Mouse (Mus musculus): ENCODE data around the gene Slc1a5. TPM values are rescaled to one million over a fixed set of nuclear protein-coding genes. Genes with fewer than 3 reads are reported as not detected.
A peak's percentile ranks its signal among the peaks of the same experiment; 100 is the strongest.

Slc1a5 gene
- polyA plus RNA-seq, 2 experiments = 21.7 to 80.3 TPM

DNA sequence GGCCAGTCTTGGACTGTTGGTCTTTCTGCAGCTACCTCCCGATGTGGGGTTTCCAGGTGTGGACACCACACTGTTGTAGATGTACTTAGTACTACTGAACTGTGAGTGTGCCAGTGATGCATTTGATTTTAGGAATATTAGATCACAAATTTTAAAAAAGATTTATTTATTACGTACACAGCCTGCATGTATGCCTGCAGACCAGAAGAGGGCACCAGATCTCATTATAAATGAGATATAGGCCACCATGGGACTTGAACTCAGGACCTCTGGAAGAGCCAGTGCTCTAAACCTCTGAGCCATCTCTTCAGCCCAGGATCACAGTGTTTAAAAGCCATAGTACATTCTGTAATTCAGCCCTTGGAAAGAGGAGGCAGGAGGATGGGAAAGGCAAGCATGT, 31.4 kb downstream of the Slc1a5 start:
- no peaks in the 10 kb centered on the region for H3K9me3 ChIP-seq (ENCODE audit: control insufficient read depth, low read length)
- H3K27me3 ChIP-seq (ENCODE audit: control insufficient read depth, insufficient read depth, low read length) = peaks cover 21% of the 10 kb centered on the region
- H3K36me3 ChIP-seq (ENCODE audit: control insufficient read depth, insufficient read depth, low read length) = peaks cover 32% of the 10 kb centered on the region
- no peak for DNase-seq (ENCODE audit: low spot score)
- no peak overlapping the region for H3K4me3 ChIP-seq (replicated peaks; ENCODE audit: low read length)
- WGBS = 79% methylated on average over 2 of the region's 2 CpGs
- TF ChIP-seq POLR2A (IDR thresholded peaks at IDR 0.05; ENCODE audit: borderline replicate concordance, extremely low read depth, insufficient read depth, insufficient read length) = no peak
- no peak overlapping the region for H3K27ac ChIP-seq (replicated peaks; ENCODE audit: low read depth, low read length)
- H3K9ac ChIP-seq (ENCODE audit: low read depth, low read length, severe bottlenecking) = no peak overlapping the region
- peaks cover 26% of the 10 kb centered on the region for H3K4me1 ChIP-seq (ENCODE audit: control insufficient read depth, insufficient read depth, low read length)
- ATAC-seq (ENCODE audit: low FRiP score, low read depth) = no peak
- H3K4me2 ChIP-seq (replicated peaks; ENCODE audit: low read depth, low read length, severe bottlenecking) = no peak overlapping the region

DNA sequence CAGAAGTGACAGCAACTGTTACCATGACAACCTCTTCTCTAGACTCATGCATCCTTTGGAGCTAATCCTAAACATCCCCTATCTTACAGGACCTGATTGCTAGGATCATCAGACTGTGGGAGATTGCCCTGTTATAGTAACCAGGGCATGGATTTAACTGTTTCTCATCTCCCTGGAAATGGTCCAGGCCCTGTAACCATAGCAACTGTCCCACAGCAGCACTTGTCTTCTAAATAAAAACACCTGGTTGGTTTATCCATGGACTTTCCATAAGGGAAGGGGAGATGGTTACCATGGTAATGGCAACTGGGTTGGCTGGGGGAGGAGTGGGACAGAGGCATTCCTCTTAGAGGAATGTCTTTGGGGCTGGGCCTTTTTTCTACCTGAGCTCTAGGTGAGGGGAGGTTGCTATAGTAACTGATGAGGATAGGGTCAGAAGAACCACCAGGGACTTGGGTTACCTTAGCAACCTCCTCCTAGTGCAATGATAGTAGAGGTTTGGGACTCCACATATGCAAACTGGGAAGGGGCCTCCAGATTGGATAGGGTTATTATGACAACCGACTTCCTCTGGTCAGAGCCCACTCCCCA, 34.3 kb downstream of the Slc1a5 start, which contains the start of gene Strn4:
TSS of gene Strn4 (plus strand) at position 539 of the 591 bp plus-strand sequence.
- Histone ChIP-seq H3K4me3 (replicated peaks; ENCODE audit: low read length) (peak within 1 kb of the TSS; percentile 98), H3K4me1 (ENCODE audit: control insufficient read depth, insufficient read depth, low read length) (peaks cover 44% of the 10 kb centered on the region), H3K9me3 (ENCODE audit: control insufficient read depth, low read length) (no peaks in the 10 kb centered on the region), H3K36me3 (ENCODE audit: control insufficient read depth, insufficient read depth, low read length) (peaks cover 16% of the 10 kb centered on the region), H3K27me3 (ENCODE audit: control insufficient read depth, insufficient read depth, low read length) (peaks cover 18% of the 10 kb centered on the region), H3K27ac (replicated peaks; ENCODE audit: low read depth, low read length) (peak within 1 kb of the TSS; percentile 98), H3K9ac (ENCODE audit: low read depth, low read length, severe bottlenecking) (peak within 1 kb of the TSS; percentile 100), H3K4me2 (replicated peaks; ENCODE audit: low read depth, low read length, severe bottlenecking) (peak within 1 kb of the TSS; percentile 73)
- DNase-seq (ENCODE audit: low spot score) (peak; percentile 67), ATAC-seq (ENCODE audit: low FRiP score, low read depth) (peak; percentile 57)
- WGBS = 0% methylated on average over 1 of the region's 1 CpGs
- TF ChIP-seq POLR2A (IDR thresholded peaks at IDR 0.05; ENCODE audit: borderline replicate concordance, extremely low read depth, insufficient read depth, insufficient read length) = no peak

DNA sequence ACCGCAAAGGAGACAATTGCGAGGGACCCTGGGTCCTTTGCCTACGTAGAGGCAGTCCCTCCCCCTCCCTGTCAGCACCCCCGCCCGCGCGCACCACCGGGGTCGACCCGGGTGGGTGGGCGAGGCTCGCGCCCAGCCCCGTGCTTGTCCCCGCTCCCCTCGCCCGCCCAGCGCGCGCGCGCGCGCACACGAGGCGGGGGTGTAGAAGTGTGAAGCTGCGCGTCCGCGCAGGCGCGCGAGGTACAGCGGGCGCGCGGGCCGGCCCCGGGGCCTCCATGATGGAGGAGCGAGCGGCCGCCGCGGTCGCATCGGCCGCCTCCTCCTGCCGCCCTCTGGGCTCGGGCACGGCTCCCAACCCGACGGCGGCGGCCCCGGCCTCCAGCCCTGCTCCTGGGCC, 34.9 kb downstream of the Slc1a5 start:
- peak overlapping the region; percentile 73 for H3K4me2 ChIP-seq (replicated peaks; ENCODE audit: low read depth, low read length, severe bottlenecking)
- H3K4me1 ChIP-seq (ENCODE audit: control insufficient read depth, insufficient read depth, low read length) = peaks cover 42% of the 10 kb centered on the region
- DNase-seq (ENCODE audit: low spot score) = peak; percentile 82
- peak overlapping the region; percentile 100 for H3K9ac ChIP-seq (ENCODE audit: low read depth, low read length, severe bottlenecking)
- TF ChIP-seq POLR2A (IDR thresholded peaks at IDR 0.05; ENCODE audit: borderline replicate concordance, extremely low read depth, insufficient read depth, insufficient read length) = peak; percentile 63; the same call in 1 of the 2 replicates
- ATAC-seq (ENCODE audit: low FRiP score, low read depth) = peak; percentile 84
- H3K27ac ChIP-seq (replicated peaks; ENCODE audit: low read depth, low read length) = peak overlapping the region; percentile 98
- H3K36me3 ChIP-seq (ENCODE audit: control insufficient read depth, insufficient read depth, low read length) = peaks cover 16% of the 10 kb centered on the region
- peak overlapping the region; percentile 98 for H3K4me3 ChIP-seq (replicated peaks; ENCODE audit: low read length)
- peaks cover 12% of the 10 kb centered on the region for H3K27me3 ChIP-seq (ENCODE audit: control insufficient read depth, insufficient read depth, low read length)
- WGBS = under 1% methylated on average over 16 of the region's 55 CpGs
- H3K9me3 ChIP-seq (ENCODE audit: control insufficient read depth, low read length) = no peaks in the 10 kb centered on the region

DNA sequence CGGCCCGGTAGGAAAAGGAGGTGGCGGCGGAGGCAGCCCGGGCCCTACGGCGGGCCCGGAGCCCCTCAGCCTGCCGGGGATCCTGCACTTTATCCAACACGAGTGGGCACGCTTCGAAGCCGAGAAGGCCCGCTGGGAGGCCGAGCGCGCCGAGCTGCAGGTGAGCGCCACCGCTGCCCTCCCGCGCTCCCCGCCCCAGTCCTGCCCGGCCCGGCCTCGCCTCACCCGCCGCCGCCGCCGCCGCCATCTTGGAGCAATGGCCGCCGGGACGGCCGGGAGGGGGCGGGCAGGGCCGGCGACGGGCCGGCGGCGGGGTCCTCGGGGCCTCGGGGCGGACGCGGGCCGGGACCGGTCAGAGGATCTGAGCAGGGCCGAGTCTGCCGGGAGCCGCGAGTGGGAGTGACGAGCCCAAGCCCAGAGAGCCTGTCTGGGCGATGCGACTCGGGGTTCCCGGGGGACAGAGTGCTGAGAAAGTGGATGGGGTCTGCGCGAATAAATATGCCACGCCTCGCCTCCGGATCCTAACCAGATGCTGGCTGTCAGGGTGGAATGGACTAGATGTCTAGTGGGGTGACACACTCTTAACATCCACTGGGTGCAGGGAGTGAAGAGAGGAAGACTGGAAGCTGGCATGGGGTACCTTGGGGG, 35.5 kb downstream of the Slc1a5 start, which contains the start of gene Fkrp:
TSS of gene Fkrp (minus strand) at position 258 of the 648 bp plus-strand sequence.
- TF ChIP-seq POLR2A (IDR thresholded peaks at IDR 0.05; ENCODE audit: borderline replicate concordance, extremely low read depth, insufficient read depth, insufficient read length) = no peak
- DNase-seq (ENCODE audit: low spot score) (peak; percentile 18), ATAC-seq (ENCODE audit: low FRiP score, low read depth) (peak; percentile 69)
- Histone ChIP-seq H3K4me3 (replicated peaks; ENCODE audit: low read length) (peak within 1 kb of the TSS; percentile 98), H3K9me3 (ENCODE audit: control insufficient read depth, low read length) (no peaks in the 10 kb centered on the region), H3K4me1 (ENCODE audit: control insufficient read depth, insufficient read depth, low read length) (peaks cover 38% of the 10 kb centered on the region), H3K36me3 (ENCODE audit: control insufficient read depth, insufficient read depth, low read length) (peaks cover 16% of the 10 kb centered on the region), H3K4me2 (replicated peaks; ENCODE audit: low read depth, low read length, severe bottlenecking) (peak within 1 kb of the TSS; percentile 73), H3K9ac (ENCODE audit: low read depth, low read length, severe bottlenecking) (peak within 1 kb of the TSS; percentile 100), H3K27ac (replicated peaks; ENCODE audit: low read depth, low read length) (peak within 1 kb of the TSS; percentile 98), H3K27me3 (ENCODE audit: control insufficient read depth, insufficient read depth, low read length) (peaks cover 8% of the 10 kb centered on the region)
- 0% methylated on average over 39 of the region's 64 CpGs for WGBS

DNA sequence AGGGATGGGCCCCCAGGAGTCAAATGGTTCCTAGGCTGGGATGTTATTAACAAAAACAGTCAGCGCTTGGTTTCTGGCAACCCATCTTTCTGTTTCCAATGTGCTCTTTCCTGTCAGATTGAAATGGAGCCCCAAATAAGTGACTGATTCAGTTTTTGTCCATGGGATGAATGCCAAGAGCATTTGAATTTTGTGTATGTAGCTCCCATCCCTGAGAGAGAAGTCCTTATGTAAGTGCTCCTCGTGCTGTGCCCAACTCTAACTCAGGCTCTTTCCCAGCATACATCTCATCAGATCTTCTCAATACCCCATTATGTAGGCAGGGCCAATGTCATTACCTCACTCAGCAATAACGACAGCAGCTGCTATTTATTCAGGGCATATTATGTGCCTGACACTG, 36.6 kb downstream of the Slc1a5 start:
- no peak for TF ChIP-seq POLR2A (IDR thresholded peaks at IDR 0.05; ENCODE audit: borderline replicate concordance, extremely low read depth, insufficient read depth, insufficient read length)
- peak overlapping the region; percentile 100 for H3K9ac ChIP-seq (ENCODE audit: low read depth, low read length, severe bottlenecking)
- ATAC-seq (ENCODE audit: low FRiP score, low read depth) (no peak), DNase-seq (ENCODE audit: low spot score) (no peak)
- H3K27ac ChIP-seq (replicated peaks; ENCODE audit: low read depth, low read length) = no peak overlapping the region
- peak overlapping the region; percentile 73 for H3K4me2 ChIP-seq (replicated peaks; ENCODE audit: low read depth, low read length, severe bottlenecking)
- H3K27me3 ChIP-seq (ENCODE audit: control insufficient read depth, insufficient read depth, low read length) = no peaks in the 10 kb centered on the region
- peaks cover 36% of the 10 kb centered on the region for H3K4me1 ChIP-seq (ENCODE audit: control insufficient read depth, insufficient read depth, low read length)
- peak overlapping the region; percentile 98 for H3K4me3 ChIP-seq (replicated peaks; ENCODE audit: low read length)
- no peaks in the 10 kb centered on the region for H3K9me3 ChIP-seq (ENCODE audit: control insufficient read depth, low read length)
- peaks cover 20% of the 10 kb centered on the region for H3K36me3 ChIP-seq (ENCODE audit: control insufficient read depth, insufficient read depth, low read length)
- WGBS = 49% methylated on average over 3 of the region's 3 CpGs

Measured in limb, embryonic 14.5 days (tissue).